Mouse (Mus musculus): ENCODE results near the gene Trim11.
A peak's percentile ranks its signal among the peaks of the same experiment; 100 is the strongest.

Gene Trim11

GRCm38 (mm10) chr11:58955868-58956257 lies 22.0 kb upstream of the Trim11 start:
- no peak for DNase-seq (ENCODE audit: low spot score)

- no peak for DNase-seq (ENCODE audit: low spot score)
Measured at GRCm38 (mm10) chr11:58957226-58957914, 20.5 kb upstream of the Trim11 start.

- DNase-seq (ENCODE audit: low spot score), result no peak
Measured at GRCm38 (mm10) chr11:58958536-58958935, 19.4 kb upstream of the Trim11 start.

- no peak for DNase-seq (ENCODE audit: low spot score)
Measured at GRCm38 (mm10) chr11:58959186-58959825, 18.6 kb upstream of the Trim11 start.

- peak; percentile 94 for DNase-seq (ENCODE audit: low spot score)
Measured at GRCm38 (mm10) chr11:58959921-58960465, 17.9 kb upstream of the Trim11 start.

- peak; percentile 96 for DNase-seq (ENCODE audit: low spot score)
Measured at GRCm38 (mm10) chr11:58961364-58962177, 16.3 kb upstream of the Trim11 start.

GRCm38 (mm10) chr11:58963543-58963942 lies 14.3 kb upstream of the Trim11 start:
- peak; percentile 85 for DNase-seq (ENCODE audit: low spot score)

- DNase-seq (ENCODE audit: low spot score), result no peak
Measured at GRCm38 (mm10) chr11:58964216-58964615, 13.7 kb upstream of the Trim11 start.

- DNase-seq (ENCODE audit: low spot score), result no peak
Measured at GRCm38 (mm10) chr11:58965001-58965760, 12.7 kb upstream of the Trim11 start.

- no peak for DNase-seq (ENCODE audit: low spot score)
Measured at GRCm38 (mm10) chr11:58967346-58967745, 10.5 kb upstream of the Trim11 start.

- no peak for DNase-seq (ENCODE audit: low spot score)
Measured at GRCm38 (mm10) chr11:58968551-58968950, 9.3 kb upstream of the Trim11 start.

- no peak for DNase-seq (ENCODE audit: low spot score)
Measured at GRCm38 (mm10) chr11:58969027-58969426, 8.9 kb upstream of the Trim11 start.

GRCm38 (mm10) chr11:58969659-58970058 lies 8.2 kb upstream of the Trim11 start:
- no peak for DNase-seq (ENCODE audit: low spot score)

GRCm38 (mm10) chr11:58970831-58971530 lies 6.9 kb upstream of the Trim11 start:
- DNase-seq (ENCODE audit: low spot score), result no peak

GRCm38 (mm10) chr11:58971796-58972195 lies 6.1 kb upstream of the Trim11 start:
- DNase-seq (ENCODE audit: low spot score), result no peak

- peak; percentile 63 for DNase-seq (ENCODE audit: low spot score)
Measured at GRCm38 (mm10) chr11:58974414-58974813, 3.5 kb upstream of the Trim11 start.

- peak; percentile 43 for DNase-seq (ENCODE audit: low spot score)
Measured at GRCm38 (mm10) chr11:58977150-58977549, 743 bp upstream of the Trim11 start.

GRCm38 (mm10) chr11:58977607-58978026 lies 276 bp upstream of the Trim11 start:
- no peak for DNase-seq (ENCODE audit: low spot score)

GRCm38 (mm10) chr11:58978706-58979030 lies 775 bp downstream of the Trim11 start:
- DNase-seq (ENCODE audit: low spot score), result no peak

- no peak for DNase-seq (ENCODE audit: low spot score)
Measured at GRCm38 (mm10) chr11:58979183-58979582, 1.3 kb downstream of the Trim11 start.

- no peak for DNase-seq (ENCODE audit: low spot score)
Measured at GRCm38 (mm10) chr11:58979661-58980060, 1.8 kb downstream of the Trim11 start.
